In genomic region chr9:62122508-62123215, GRCm38 (mm10) we compare ENCODE assay signal across 8 mouse cellular contexts. TPM values are rescaled to one million over a fixed set of nuclear protein-coding genes. Genes with fewer than 3 reads are reported as not detected.
A peak's percentile ranks its signal among the peaks of the same experiment; 100 is the strongest.
DNase-seq lines count a peak whose midpoint lies in the region; ATAC-seq and TF ChIP-seq lines count a peak whose summit lies in the region.

Glce (minus strand) TSS chr9:62122655.

- H3K4me2 ChIP-seq in CH12.LX (ENCODE audit: insufficient read depth, low read depth, poor library complexity, severe bottlenecking), result peak within 1 kb of the TSS; percentile 93
- peak within 1 kb of the TSS; percentile 77 for H3K4me2 ChIP-seq in forebrain, embryonic 11.5 days (ENCODE audit: low read depth, low read length, severe bottlenecking)
- peak within 1 kb of the TSS; percentile 74 for H3K4me2 ChIP-seq in heart, embryonic 16.5 days (ENCODE audit: low read depth, low read length)
- peak within 1 kb of the TSS; percentile 100 for H3K4me2 ChIP-seq in liver, embryonic 15.5 days
- H3K4me2 ChIP-seq in neural tube, embryonic 12.5 days (replicated peaks), result peak within 1 kb of the TSS; percentile 92

- in situ Hi-C loops in CH12.LX (cut with MboI; ENCODE audit: low pct_ligation_motif_present, low pct_unique_long_range_greater_than_20kb, low sequenced_read_pairs), result no loop called here

- peak within 1 kb of the TSS; percentile 68 for H3K27ac ChIP-seq in CH12.LX (ENCODE audit: insufficient read depth, low read depth)
- H3K27ac ChIP-seq in forebrain, embryonic 11.5 days (ENCODE audit: low read depth, low read length), result peak within 1 kb of the TSS; percentile 60; the same call in 1 of the 2 replicates
- H3K27ac ChIP-seq in heart, embryonic 16.5 days (ENCODE audit: low read length), result peak within 1 kb of the TSS; percentile 86
- H3K27ac ChIP-seq in liver, embryonic 15.5 days (replicated peaks), result peak within 1 kb of the TSS; percentile 77
- H3K27ac ChIP-seq in neural tube, embryonic 12.5 days, result peak within 1 kb of the TSS; percentile 78

- H3K27me3 ChIP-seq in CH12.LX (replicated peaks), result peaks cover 11% of the 10 kb centered on the region
- H3K27me3 ChIP-seq in forebrain, embryonic 11.5 days (ENCODE audit: control insufficient read depth, insufficient read depth, low read length), result no peaks in the 10 kb centered on the region
- H3K27me3 ChIP-seq in heart, embryonic 16.5 days (ENCODE audit: control insufficient read depth, insufficient read depth, low read length), result no peaks in the 10 kb centered on the region
- H3K27me3 ChIP-seq in liver, embryonic 15.5 days, result peaks cover 12% of the 10 kb centered on the region
- no peaks in the 10 kb centered on the region; the same call in 1 of the 2 replicates for H3K27me3 ChIP-seq in neural tube, embryonic 12.5 days (replicated peaks)

- H3K9me3 ChIP-seq in CH12.LX (replicated peaks; ENCODE audit: low read length), result no peaks in the 10 kb centered on the region
- H3K9me3 ChIP-seq in forebrain, embryonic 11.5 days (ENCODE audit: control insufficient read depth, low read length), result no peaks in the 10 kb centered on the region
- no peaks in the 10 kb centered on the region for H3K9me3 ChIP-seq in heart, embryonic 16.5 days (replicated peaks; ENCODE audit: control insufficient read depth, low read length)
- no peaks in the 10 kb centered on the region for H3K9me3 ChIP-seq in liver, embryonic 15.5 days (replicated peaks)
- H3K9me3 ChIP-seq in neural tube, embryonic 12.5 days, result no peaks in the 10 kb centered on the region

- TF ChIP-seq EP300 in CH12.LX (IDR thresholded peaks at IDR 0.05; ENCODE audit: low read length), result no peak

- dilution Hi-C loops in CH12.LX (cut with MboI; ENCODE audit: extremely low pct_ligation_motif_present, extremely low pct_unique_long_range_greater_than_20kb, low sequenced_read_pairs), result no loop called here

- TF ChIP-seq POLR2A in CH12.LX (IDR thresholded peaks at IDR 0.05; ENCODE audit: low read depth, low read length), result peak; percentile 95

- peak within 1 kb of the TSS; percentile 68 to 88 (median 86) for H3K4me3 ChIP-seq in CH12.LX (replicated peaks in 1 of 3; ENCODE audit: low read depth in 2 of 3, low read length in 2 of 3, poor library complexity in 1 of 3)
- peak within 1 kb of the TSS; percentile 83 for H3K4me3 ChIP-seq in forebrain, embryonic 11.5 days (ENCODE audit: low read depth, low read length)
- H3K4me3 ChIP-seq in heart, embryonic 16.5 days (ENCODE audit: low read length), result peak within 1 kb of the TSS; percentile 78
- H3K4me3 ChIP-seq in liver, embryonic 15.5 days (replicated peaks), result peak within 1 kb of the TSS; percentile 78
- peak within 1 kb of the TSS; percentile 75 for H3K4me3 ChIP-seq in neural tube, embryonic 12.5 days

- peaks cover 17% of the 10 kb centered on the region for H3K79me2 ChIP-seq in CH12.LX (replicated peaks; ENCODE audit: control insufficient read depth, extremely low read depth, insufficient read depth, poor library complexity, severe bottlenecking)

- no peak for TF ChIP-seq RAD21 in CH12.LX (IDR thresholded peaks at IDR 0.05; ENCODE audit: low read depth, low read length)

- H3K36me3 ChIP-seq in CH12.LX (replicated peaks in 1 of 2; ENCODE audit: control insufficient read depth in 1 of 2, insufficient read depth in 1 of 2, low read length in 1 of 2), result no peaks in the 10 kb centered on the region
- H3K36me3 ChIP-seq in forebrain, embryonic 11.5 days (ENCODE audit: control insufficient read depth, insufficient read depth, low read length), result no peaks in the 10 kb centered on the region
- H3K36me3 ChIP-seq in heart, embryonic 16.5 days (ENCODE audit: control insufficient read depth, insufficient read depth), result no peaks in the 10 kb centered on the region
- no peaks in the 10 kb centered on the region for H3K36me3 ChIP-seq in liver, embryonic 15.5 days (replicated peaks)
- no peaks in the 10 kb centered on the region for H3K36me3 ChIP-seq in neural tube, embryonic 12.5 days

- ATAC-seq in forebrain, embryonic 11.5 days (replicated peaks; ENCODE audit: low FRiP score), result peak; percentile 99
- peak; percentile 100 for ATAC-seq in heart, embryonic 16.5 days (replicated peaks; ENCODE audit: extremely low read depth, insufficient read depth, low FRiP score)
- ATAC-seq in liver, embryonic 15.5 days (ENCODE audit: insufficient read depth), result peak; percentile 98
- ATAC-seq in neural tube, embryonic 12.5 days (ENCODE audit: low FRiP score, low read depth), result peak; percentile 99

- peaks cover 3 to 27% of the 10 kb centered on the region in 2 experiments for H3K4me1 ChIP-seq in CH12.LX (ENCODE audit: control insufficient read depth in 1 of 2, insufficient read depth in 2 of 2)
- H3K4me1 ChIP-seq in forebrain, embryonic 11.5 days (replicated peaks; ENCODE audit: control insufficient read depth, insufficient read depth, low read length), result no peaks in the 10 kb centered on the region; the same call in 1 of the 2 replicates
- H3K4me1 ChIP-seq in heart, embryonic 16.5 days (ENCODE audit: control insufficient read depth, insufficient read depth, low read length), result peaks cover 8% of the 10 kb centered on the region
- peaks cover 24% of the 10 kb centered on the region for H3K4me1 ChIP-seq in liver, embryonic 15.5 days (replicated peaks)
- peaks cover 13% of the 10 kb centered on the region; the same call in 1 of the 2 replicates for H3K4me1 ChIP-seq in neural tube, embryonic 12.5 days

- H3K9ac ChIP-seq in CH12.LX (ENCODE audit: insufficient read depth, low read depth), result peak within 1 kb of the TSS; percentile 89
- H3K9ac ChIP-seq in forebrain, embryonic 11.5 days (ENCODE audit: low read length), result peak within 1 kb of the TSS; percentile 90
- H3K9ac ChIP-seq in heart, embryonic 16.5 days (ENCODE audit: low read length), result peak within 1 kb of the TSS; percentile 91
- H3K9ac ChIP-seq in liver, embryonic 15.5 days, result peak within 1 kb of the TSS; percentile 84
- peak within 1 kb of the TSS; percentile 86 for H3K9ac ChIP-seq in neural tube, embryonic 12.5 days

- TF ChIP-seq CTCF in CH12.LX (conservative IDR thresholded peaks at IDR 0.05 in 1 of 2, IDR thresholded peaks at IDR 0.05 in 1 of 2; ENCODE audit: low read depth in 2 of 2, low read length in 2 of 2), result no peak

- DNase-seq in CH12.LX (ENCODE audit: extremely low read depth), result peak; percentile 96
- peak; percentile 94 for DNase-seq in c-Kit-positive CD71-positive TER-119-negative erythroid progenitor cells, embryonic 14.5 days (ENCODE audit: low read depth)
- DNase-seq in forebrain, embryonic 11.5 days (ENCODE audit: low spot score), result peak; percentile 99
- peak; percentile 97 for DNase-seq in kidney, postnatal 36 days
- DNase-seq in telencephalon, adult 2 months (ENCODE audit: low read depth, low spot score), result peak; percentile 99

- WGBS in forebrain, embryonic 11.5 days, result 2% methylated on average over 51 of the region's 51 CpGs
- under 1% methylated on average over 51 of the region's 51 CpGs for WGBS in heart, embryonic 16.5 days
- WGBS in liver, embryonic 15.5 days (ENCODE audit: insufficient replicate concordance), result under 1% methylated on average over 51 of the region's 51 CpGs
- WGBS in neural tube, embryonic 12.5 days, result under 1% methylated on average over 51 of the region's 51 CpGs

TF ChIP-seq in CH12.LX, 34 proteins besides CTCF, POLR2A, EP300 and RAD21 (continues in another document):
- TF ChIP-seq TBP (conservative IDR thresholded peaks at IDR 0.05; ENCODE audit: low read depth, low read length) (peak; percentile 98), ZKSCAN1 (IDR thresholded peaks at IDR 0.05; ENCODE audit: borderline replicate concordance, low read depth, low read length) (no peak), ZC3H11A (IDR thresholded peaks at IDR 0.05; ENCODE audit: low read depth, low read length) (no peak), JUND (conservative IDR thresholded peaks at IDR 0.05; ENCODE audit: low read depth, low read length) (no peak; the same call in 1 of the 2 replicates), NELFE (IDR thresholded peaks at IDR 0.05; ENCODE audit: low read depth, low read length) (peak; percentile 90), POLR2AphosphoS2 (IDR thresholded peaks at IDR 0.05; ENCODE audit: low read depth, low read length) (peak; percentile 92), USF2 (conservative IDR thresholded peaks at IDR 0.05; ENCODE audit: low read depth, low read length) (no peak), MYC (IDR thresholded peaks at IDR 0.05; ENCODE audit: low read depth, low read length) (no peak), CHD2 (IDR thresholded peaks at IDR 0.05; ENCODE audit: low read length) (peak; percentile 99), KAT2A (IDR thresholded peaks at IDR 0.05; ENCODE audit: insufficient replicate concordance, low read length) (0 out of 2 replicates have a peak, but pooled peaks have one; percentile 49), ZNF384 (IDR thresholded peaks at IDR 0.05; ENCODE audit: low read depth, low read length) (no peak), E2F4 (IDR thresholded peaks at IDR 0.05; ENCODE audit: insufficient replicate concordance, low read depth, low read length) (0 out of 2 replicates have a peak, but pooled peaks have one; percentile 63), PAX5 (IDR thresholded peaks at IDR 0.05; ENCODE audit: low read length) (no peak), CHD1 (IDR thresholded peaks at IDR 0.05; ENCODE audit: low read depth, low read length) (no peak), RCOR1 (conservative IDR thresholded peaks at IDR 0.05; ENCODE audit: low read depth, low read length) (peak; percentile 44; the same call in 1 of the 2 replicates), UBTF (IDR thresholded peaks at IDR 0.05; ENCODE audit: low read depth, low read length) (no peak), TCF12 (IDR thresholded peaks at IDR 0.05; ENCODE audit: low read depth, low read length) (peak; percentile 92), ZMIZ1 (IDR thresholded peaks at IDR 0.05; ENCODE audit: low read depth, low read length) (peak; percentile 93), BHLHE40 (IDR thresholded peaks at IDR 0.05; ENCODE audit: low read depth, low read length) (no peak; the same call in 1 of the 2 replicates), NRF1 (IDR thresholded peaks at IDR 0.05; ENCODE audit: low read depth, low read length) (peak; percentile 37), MAFK (IDR thresholded peaks at IDR 0.05; ENCODE audit: insufficient replicate concordance, low read length) (no peak; the same call in 1 of the 2 replicates), ETS1 (conservative IDR thresholded peaks at IDR 0.05; ENCODE audit: low read depth, low read length) (no peak), IRF4 (IDR thresholded peaks at IDR 0.05; ENCODE audit: low read depth, low read length) (no peak; the same call in 1 of the 2 replicates)

RNA-seq across cellular contexts. Expression of gene Glce, which starts in this region (rescaled TPM):
- total RNA-seq in CH12.LX (2012; rRNA removed) (8.0 and 16.4 TPM in 2 replicates), CH12.LX (2014; rRNA removed) (13.1 and 13.7 TPM in 2 replicates)
- 6.9 and 7.4 TPM in 2 replicates for polyA plus RNA-seq in CH12.LX (2012; ENCODE audit: insufficient read length, low read depth)
- 18.4 and 19.5 TPM in 2 replicates for polyA plus RNA-seq in forebrain, embryonic 11.5 days (2014; fragmentation: Nextera tagmentation; extraction: Ambion mirVana)
- polyA plus RNA-seq in heart, embryonic 16.5 days (2015; fragmentation: Nextera tagmentation; extraction: Ambion mirVana), result 8.7 and 9.2 TPM in 2 replicates
- 4.8 and 6.5 TPM in 2 replicates for polyA plus RNA-seq in liver, embryonic 15.5 days (2015; fragmentation: Nextera tagmentation; extraction: Ambion mirVana)
- polyA plus RNA-seq in neural tube, embryonic 12.5 days (2016; fragmentation: Nextera tagmentation; extraction: Ambion mirVana), result 17.3 and 21.9 TPM in 2 replicates

Comparison
In these comparisons a context has a peak if more than half of its experiments do, and no peak if none do; other contexts are left out.
1. Peak in every context shown above with its lines: DNase-seq, ATAC-seq, H3K4me3 ChIP-seq and H3K27ac ChIP-seq.